Mouse (Mus musculus): ENCODE measurements at regions not wholly inside any gene's neighbourhood (a gene's known extent, or its start where the extent isn't known, plus 50 kb on each side); places are given as distances from the start of the nearest gene placed in this dataset.

DNA sequence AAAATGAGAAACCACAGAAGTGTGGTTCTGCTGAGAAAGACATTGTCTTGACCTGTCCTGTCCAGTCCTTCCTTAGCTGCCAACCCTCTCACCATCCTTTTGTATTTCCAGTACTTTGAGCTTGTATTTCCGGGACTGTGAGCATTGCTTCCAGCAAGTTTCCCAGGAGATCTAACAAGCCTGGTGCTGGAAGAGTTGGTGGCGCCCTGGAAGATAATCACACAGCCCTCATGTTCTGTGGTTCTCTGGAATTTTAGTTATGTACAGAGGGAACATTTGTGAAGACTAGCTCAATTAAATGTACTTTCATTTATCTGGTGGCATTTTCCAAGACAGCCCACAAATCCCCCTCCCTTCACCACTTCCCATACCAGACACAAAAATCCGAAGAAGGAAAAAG lies 560.5 kb upstream of the Id4 start:
- TF ChIP-seq CTCF (IDR thresholded peaks at IDR 0.05; ENCODE audit: extremely low read depth, insufficient read length, insufficient replicate concordance, low read depth, low read length) (no peak), POLR2A (IDR thresholded peaks at IDR 0.05; ENCODE audit: low read depth, low read length) (no peak)

Data from small intestine, adult 2 months (tissue).